Mouse (Mus musculus) liver, embryonic 13.5 days (tissue): ENCODE data around the gene Ctss. TPM values are rescaled to one million over a fixed set of nuclear protein-coding genes. Genes with fewer than 3 reads are reported as not detected.

Experiments
- ATAC-seq: fragments of 200-750 bp; cut with Nextera tagmentation; 2 replicates; pipeline ENCODE4 v1.8.0; 2017; ENCODE audit warnings: low read depth, mild to moderate bottlenecking, moderate number of reproducible peaks, moderate library complexity
- DNase-seq: peaks from one replicate; pipeline ENCODE4 v3.0.0; 2022
- H3K27ac ChIP-seq: fragments of 300-500 bp; sonication (generic); 2 replicates; pipeline ENCODE4 v1.5.1; 2015; ENCODE audit warnings: moderate library complexity, mild to moderate bottlenecking, inconsistent platforms
- H3K27me3 ChIP-seq: fragments of 300-500 bp; sonication (generic); 2 replicates; pipeline ENCODE4 v1.6.1; 2015; ENCODE audit warnings: mild to moderate bottlenecking, inconsistent platforms
- H3K36me3 ChIP-seq: fragments of 300-500 bp; sonication (generic); 2 replicates; pipeline ENCODE4 v1.6.1; 2015; ENCODE audit warnings: mild to moderate bottlenecking, inconsistent platforms
- H3K4me1 ChIP-seq: fragments of 300-500 bp; sonication (generic); replicated peaks from 2 replicates; pipeline ENCODE4 v1.6.1; 2015; ENCODE audit warnings: inconsistent platforms
- H3K4me2 ChIP-seq: fragments of 300-500 bp; sonication (generic); 2 replicates; pipeline ENCODE4 v1.6.1; 2015; ENCODE audit warnings: inconsistent platforms, mild to moderate bottlenecking, moderate library complexity
- H3K4me3 ChIP-seq: fragments of 300-500 bp; sonication (generic); replicated peaks from 2 replicates; pipeline ENCODE4 v1.5.1; 2015; ENCODE audit warnings: mild to moderate bottlenecking, inconsistent platforms
- H3K9ac ChIP-seq: fragments of 300-500 bp; sonication (generic); 2 replicates; pipeline ENCODE4 v1.6.1; 2015; ENCODE audit warnings: mild to moderate bottlenecking, inconsistent platforms
- H3K9me3 ChIP-seq: fragments of 300-500 bp; sonication (generic); replicated peaks from 2 replicates; pipeline ENCODE4 v1.6.1; 2016; ENCODE audit warnings: inconsistent platforms
- WGBS: fragments of 180-500 bp; shearing (Covaris S2); methylation state at CpG from one replicate; pipeline ENCODE4 v1.1.7; 2015; ENCODE audit not compliant: insufficient replicate concordance; 5-methylcytosine and 5-hydroxymethylcytosine counted together
- polyA plus RNA-seq: library from polyadenylated mRNA; unstranded; fragments of >200 nt; fragmentation: Nextera tagmentation; extraction: Ambion mirVana; gene quantifications from 2 replicates; pipeline ENCODE4 v1.2.1, GENCODE M21; 2015

Gene Ctss
- polyA plus RNA-seq, 1 experiment from 2014 or later = 19.8 TPM

GRCm38 (mm10) chr3:95511611-95512180, 14.9 kb upstream of the Ctss start:
- H3K4me1 ChIP-seq = peaks cover 38% of the 10 kb centered on the region
- DNase-seq (no peak), ATAC-seq (no peak)
- no peaks in the 10 kb centered on the region for H3K36me3 ChIP-seq
- H3K27me3 ChIP-seq = no peaks in the 10 kb centered on the region
- H3K9ac ChIP-seq = 0 out of 2 replicates have a peak overlapping the region, but pooled peaks have one; percentile 20
- H3K4me2 ChIP-seq = no peak overlapping the region
- peak overlapping the region; percentile 36; the same call in 1 of the 2 replicates for H3K27ac ChIP-seq
- no peak overlapping the region for H3K4me3 ChIP-seq
- WGBS = 51% methylated on average over 9 of the region's 9 CpGs
- H3K9me3 ChIP-seq = no peaks in the 10 kb centered on the region

- WGBS = 17% methylated on average over 3 of the region's 3 CpGs
- ATAC-seq (peak; percentile 86), DNase-seq (peak; percentile 80)
- Histone ChIP-seq H3K4me2 (peak overlapping the region; percentile 62), H3K27ac (peak overlapping the region; percentile 95), H3K36me3 (no peaks in the 10 kb centered on the region), H3K4me1 (peaks cover 76% of the 10 kb centered on the region), H3K9me3 (no peaks in the 10 kb centered on the region), H3K4me3 (peak overlapping the region; percentile 23), H3K9ac (peak overlapping the region; percentile 66), H3K27me3 (no peaks in the 10 kb centered on the region)
Observed at GRCm38 (mm10) chr3:95516614-95517041, 10.0 kb upstream of the Ctss start.

- peak overlapping the region; percentile 95 for H3K27ac ChIP-seq
- peaks cover 77% of the 10 kb centered on the region for H3K4me1 ChIP-seq
- H3K27me3 ChIP-seq = no peaks in the 10 kb centered on the region
- H3K36me3 ChIP-seq = no peaks in the 10 kb centered on the region
- ATAC-seq (no peak), DNase-seq (peak; percentile 70)
- WGBS = 13% methylated on average over 10 of the region's 10 CpGs
- peak overlapping the region; percentile 66 for H3K9ac ChIP-seq
- no peak overlapping the region for H3K4me3 ChIP-seq
- peak overlapping the region; percentile 62 for H3K4me2 ChIP-seq
- no peaks in the 10 kb centered on the region for H3K9me3 ChIP-seq
Observed at GRCm38 (mm10) chr3:95517493-95517898, 9.1 kb upstream of the Ctss start.

GRCm38 (mm10) chr3:95518891-95519290, 7.7 kb upstream of the Ctss start:
- peak overlapping the region; percentile 95 for H3K27ac ChIP-seq
- H3K4me2 ChIP-seq = peak overlapping the region; percentile 56
- no peak overlapping the region for H3K4me3 ChIP-seq
- ATAC-seq = peak; percentile 39
- H3K27me3 ChIP-seq = no peaks in the 10 kb centered on the region
- no peaks in the 10 kb centered on the region for H3K36me3 ChIP-seq
- 40% methylated on average over 7 of the region's 7 CpGs for WGBS
- peak overlapping the region; percentile 60 for H3K9ac ChIP-seq
- no peaks in the 10 kb centered on the region for H3K9me3 ChIP-seq
- H3K4me1 ChIP-seq = peaks cover 91% of the 10 kb centered on the region
- peak; percentile 26 for DNase-seq

GRCm38 (mm10) chr3:95519315-95519714, 7.3 kb upstream of the Ctss start:
- Histone ChIP-seq H3K27me3 (no peaks in the 10 kb centered on the region), H3K4me3 (peak overlapping the region; percentile 21; the same call in 1 of the 2 replicates), H3K9ac (peak overlapping the region; percentile 78), H3K4me2 (peak overlapping the region; percentile 56), H3K36me3 (no peaks in the 10 kb centered on the region), H3K9me3 (no peaks in the 10 kb centered on the region), H3K4me1 (peaks cover 94% of the 10 kb centered on the region), H3K27ac (peak overlapping the region; percentile 95)
- peak; percentile 86 for ATAC-seq
- peak; percentile 84 for DNase-seq
- WGBS = 10% methylated on average over 2 of the region's 2 CpGs

GRCm38 (mm10) chr3:95520100-95520499, 6.5 kb upstream of the Ctss start:
- DNase-seq = no peak
- H3K36me3 ChIP-seq = no peaks in the 10 kb centered on the region
- no peak for ATAC-seq
- no peaks in the 10 kb centered on the region for H3K9me3 ChIP-seq
- peak overlapping the region; percentile 62 for H3K9ac ChIP-seq
- WGBS = 77% methylated on average over 3 of the region's 3 CpGs
- H3K27ac ChIP-seq = peak overlapping the region; percentile 88
- peaks cover 92% of the 10 kb centered on the region for H3K4me1 ChIP-seq
- no peak overlapping the region for H3K4me3 ChIP-seq
- no peaks in the 10 kb centered on the region for H3K27me3 ChIP-seq
- 0 out of 2 replicates have a peak overlapping the region, but pooled peaks have one; percentile 8 for H3K4me2 ChIP-seq

GRCm38 (mm10) chr3:95521168-95521567, 5.4 kb upstream of the Ctss start:
- Histone ChIP-seq H3K4me3 (no peak overlapping the region), H3K9ac (peak overlapping the region; percentile 62), H3K4me1 (peaks cover 88% of the 10 kb centered on the region), H3K27me3 (no peaks in the 10 kb centered on the region), H3K36me3 (no peaks in the 10 kb centered on the region), H3K4me2 (no peak overlapping the region), H3K9me3 (no peaks in the 10 kb centered on the region), H3K27ac (peak overlapping the region; percentile 88)
- no peak for ATAC-seq
- DNase-seq = no peak
- 46% methylated on average over 10 of the region's 10 CpGs for WGBS

- H3K27me3 ChIP-seq = no peaks in the 10 kb centered on the region
- no peak for DNase-seq
- H3K4me3 ChIP-seq = no peak overlapping the region
- WGBS = 12% methylated on average over 3 of the region's 3 CpGs
- H3K27ac ChIP-seq = peak overlapping the region; percentile 72
- no peak overlapping the region for H3K4me2 ChIP-seq
- H3K4me1 ChIP-seq = peaks cover 72% of the 10 kb centered on the region
- no peaks in the 10 kb centered on the region for H3K36me3 ChIP-seq
- no peak overlapping the region; the same call in 1 of the 2 replicates for H3K9ac ChIP-seq
- ATAC-seq = no peak
- no peaks in the 10 kb centered on the region for H3K9me3 ChIP-seq
Observed at GRCm38 (mm10) chr3:95523662-95524061, 2.9 kb upstream of the Ctss start.

GRCm38 (mm10) chr3:95524673-95525072, 1.9 kb upstream of the Ctss start:
- H3K4me1 ChIP-seq = peaks cover 62% of the 10 kb centered on the region
- 68% methylated on average over 2 of the region's 2 CpGs for WGBS
- H3K9me3 ChIP-seq = no peaks in the 10 kb centered on the region
- H3K27me3 ChIP-seq = no peaks in the 10 kb centered on the region
- H3K27ac ChIP-seq = peak overlapping the region; percentile 29; the same call in 1 of the 2 replicates
- no peak overlapping the region for H3K9ac ChIP-seq
- no peak overlapping the region for H3K4me2 ChIP-seq
- H3K36me3 ChIP-seq = no peaks in the 10 kb centered on the region
- ATAC-seq = no peak
- no peak for DNase-seq
- no peak overlapping the region for H3K4me3 ChIP-seq

- no peak overlapping the region for H3K4me3 ChIP-seq
- no peak overlapping the region for H3K27ac ChIP-seq
- H3K27me3 ChIP-seq = no peaks in the 10 kb centered on the region
- no peaks in the 10 kb centered on the region for H3K36me3 ChIP-seq
- H3K9me3 ChIP-seq = no peaks in the 10 kb centered on the region
- ATAC-seq = peak; percentile 70
- H3K4me2 ChIP-seq = no peak overlapping the region
- H3K9ac ChIP-seq = no peak overlapping the region
- no peak for DNase-seq
- H3K4me1 ChIP-seq = peaks cover 49% of the 10 kb centered on the region
Observed at GRCm38 (mm10) chr3:95526111-95526510, 475 bp upstream of the Ctss start.

- no peaks in the 10 kb centered on the region for H3K9me3 ChIP-seq
- WGBS = 68% methylated on average over 6 of the region's 6 CpGs
- H3K4me2 ChIP-seq = no peak overlapping the region
- H3K36me3 ChIP-seq = no peaks in the 10 kb centered on the region
- DNase-seq (no peak), ATAC-seq (no peak)
- no peak overlapping the region for H3K9ac ChIP-seq
- H3K27ac ChIP-seq = no peak overlapping the region
- peaks cover 23% of the 10 kb centered on the region for H3K4me1 ChIP-seq
- H3K4me3 ChIP-seq = no peak overlapping the region
- no peaks in the 10 kb centered on the region for H3K27me3 ChIP-seq
Observed at GRCm38 (mm10) chr3:95529814-95530213, 3.2 kb downstream of the Ctss start.

GRCm38 (mm10) chr3:95531025-95531424, 4.4 kb downstream of the Ctss start:
- Histone ChIP-seq H3K4me1 (peaks cover 20% of the 10 kb centered on the region), H3K4me3 (no peak overlapping the region), H3K27me3 (no peaks in the 10 kb centered on the region), H3K36me3 (no peaks in the 10 kb centered on the region), H3K27ac (no peak overlapping the region), H3K9me3 (no peaks in the 10 kb centered on the region), H3K4me2 (no peak overlapping the region), H3K9ac (no peak overlapping the region)
- 89% methylated on average over 1 of the region's 1 CpGs for WGBS
- ATAC-seq (no peak), DNase-seq (no peak)
